Mouse (Mus musculus) neural tube, embryonic 13.5 days (tissue): ENCODE results near the gene Cldn19. TPM values are rescaled to one million over a fixed set of nuclear protein-coding genes. Genes with fewer than 3 reads are reported as not detected.

Experiments used
- ATAC-seq: fragments of 200-750 bp; cut with Nextera tagmentation; 2 replicates; pipeline ENCODE4 v1.8.0; 2017; ENCODE audit warnings: low read depth, mild to moderate bottlenecking, moderate TSS enrichment, moderate library complexity
- H3K27ac ChIP-seq: fragments of 300-500 bp; sonication (generic); replicated peaks from 2 replicates; pipeline ENCODE4 v1.5.1; 2015; ENCODE audit warnings: moderate library complexity, mild to moderate bottlenecking, inconsistent platforms
- H3K27me3 ChIP-seq: fragments of 300-500 bp; sonication (generic); 2 replicates; pipeline ENCODE4 v1.6.1; 2015; ENCODE audit warnings: mild to moderate bottlenecking, inconsistent platforms
- H3K36me3 ChIP-seq: fragments of 300-500 bp; sonication (generic); 2 replicates; pipeline ENCODE4 v1.6.1; 2015; ENCODE audit warnings: mild to moderate bottlenecking, inconsistent platforms
- H3K4me1 ChIP-seq: fragments of 300-500 bp; sonication (generic); replicated peaks from 2 replicates; pipeline ENCODE4 v1.6.1; 2015; ENCODE audit warnings: inconsistent platforms
- H3K4me2 ChIP-seq: fragments of 300-500 bp; sonication (generic); 2 replicates; pipeline ENCODE4 v1.6.1; 2015; ENCODE audit warnings: inconsistent platforms, mild to moderate bottlenecking, moderate library complexity
- H3K4me3 ChIP-seq: fragments of 300-500 bp; sonication (generic); 2 replicates; pipeline ENCODE4 v1.5.1; 2015; ENCODE audit warnings: mild to moderate bottlenecking, inconsistent platforms
- H3K9ac ChIP-seq: fragments of 300-500 bp; sonication (generic); 2 replicates; pipeline ENCODE4 v1.6.1; 2015; ENCODE audit warnings: moderate library complexity, mild to moderate bottlenecking, inconsistent platforms
- H3K9me3 ChIP-seq: fragments of 300-500 bp; sonication (generic); 2 replicates; pipeline ENCODE4 v1.6.1; 2016; ENCODE audit warnings: inconsistent platforms
- WGBS: fragments of 180-500 bp; shearing (Covaris S2); methylation state at CpG from one replicate; pipeline ENCODE4 v1.1.7; 2015; 5-methylcytosine and 5-hydroxymethylcytosine counted together
- polyA plus RNA-seq: library from polyadenylated mRNA; unstranded; fragments of >200 nt; fragmentation: Nextera tagmentation; extraction: Ambion mirVana; gene quantifications from 2 replicates; pipeline ENCODE4 v1.2.1, GENCODE M21; 2015

The Cldn19 gene
- polyA plus RNA-seq, 1 experiment from 2014 or later, result 0.63 TPM

- H3K4me3 ChIP-seq, result no peak overlapping the region
- ATAC-seq, result no peak
- WGBS, result 85% methylated on average over 14 of the region's 14 CpGs
- H3K9ac ChIP-seq, result no peak overlapping the region
- no peak overlapping the region for H3K27ac ChIP-seq
- H3K4me2 ChIP-seq, result no peak overlapping the region
- 0 out of 2 replicates have a peak, but pooled peaks cover 5% of the 10 kb centered on the region for H3K4me1 ChIP-seq
- peaks cover 71% of the 10 kb centered on the region for H3K36me3 ChIP-seq
- H3K9me3 ChIP-seq, result no peaks in the 10 kb centered on the region
- H3K27me3 ChIP-seq, result no peaks in the 10 kb centered on the region
These were observed 13.6 kb upstream of the Cldn19 start for GRCm38 (mm10) chr4:119241664-119242063.

GRCm38 (mm10) chr4:119242571-119242970, 12.6 kb upstream of the Cldn19 start:
- 92% methylated on average over 12 of the region's 12 CpGs for WGBS
- Histone ChIP-seq H3K9ac (no peak overlapping the region), H3K9me3 (no peaks in the 10 kb centered on the region), H3K4me3 (no peak overlapping the region), H3K4me2 (no peak overlapping the region), H3K27ac (no peak overlapping the region), H3K36me3 (peaks cover 70% of the 10 kb centered on the region), H3K4me1 (peaks cover 13% of the 10 kb centered on the region; the same call in 1 of the 2 replicates), H3K27me3 (no peaks in the 10 kb centered on the region)
- no peak for ATAC-seq

GRCm38 (mm10) chr4:119244468-119245240, 10.6 kb upstream of the Cldn19 start:
- WGBS, result 87% methylated on average over 22 of the region's 22 CpGs
- H3K27me3 ChIP-seq, result no peaks in the 10 kb centered on the region
- H3K4me1 ChIP-seq, result peaks cover 14% of the 10 kb centered on the region; the same call in 1 of the 2 replicates
- H3K4me3 ChIP-seq, result no peak overlapping the region
- H3K4me2 ChIP-seq, result no peak overlapping the region
- H3K9ac ChIP-seq, result no peak overlapping the region
- H3K9me3 ChIP-seq, result no peaks in the 10 kb centered on the region
- ATAC-seq, result no peak
- no peak overlapping the region for H3K27ac ChIP-seq
- H3K36me3 ChIP-seq, result peaks cover 79% of the 10 kb centered on the region

- ATAC-seq, result no peak
- H3K27ac ChIP-seq, result no peak overlapping the region
These were observed 9.7 kb upstream of the Cldn19 start for GRCm38 (mm10) chr4:119245556-119245955.

GRCm38 (mm10) chr4:119245961-119246360, 9.3 kb upstream of the Cldn19 start:
- no peaks in the 10 kb centered on the region for H3K27me3 ChIP-seq
- 92% methylated on average over 9 of the region's 9 CpGs for WGBS
- peaks cover 13% of the 10 kb centered on the region; the same call in 1 of the 2 replicates for H3K4me1 ChIP-seq
- no peak overlapping the region for H3K4me3 ChIP-seq
- no peak overlapping the region for H3K27ac ChIP-seq
- ATAC-seq, result no peak
- no peak overlapping the region for H3K9ac ChIP-seq
- no peaks in the 10 kb centered on the region for H3K9me3 ChIP-seq
- no peak overlapping the region for H3K4me2 ChIP-seq
- peaks cover 76% of the 10 kb centered on the region for H3K36me3 ChIP-seq

More at GRCm38 (mm10) chr4:119245556-119245955, 9.7 kb upstream of the Cldn19 start:
- no peaks in the 10 kb centered on the region for H3K9me3 ChIP-seq
- no peaks in the 10 kb centered on the region for H3K27me3 ChIP-seq
- H3K4me1 ChIP-seq, result peaks cover 13% of the 10 kb centered on the region; the same call in 1 of the 2 replicates
- H3K36me3 ChIP-seq, result peaks cover 79% of the 10 kb centered on the region
- no peak overlapping the region for H3K4me3 ChIP-seq
- H3K4me2 ChIP-seq, result no peak overlapping the region
- no peak overlapping the region for H3K9ac ChIP-seq
- WGBS, result 85% methylated on average over 7 of the region's 7 CpGs

- Histone ChIP-seq H3K36me3 (peaks cover 68% of the 10 kb centered on the region), H3K9ac (no peak overlapping the region), H3K4me3 (no peak overlapping the region), H3K27ac (no peak overlapping the region), H3K4me1 (peaks cover 13% of the 10 kb centered on the region; the same call in 1 of the 2 replicates), H3K4me2 (no peak overlapping the region), H3K9me3 (no peaks in the 10 kb centered on the region), H3K27me3 (no peaks in the 10 kb centered on the region)
- WGBS, result 77% methylated on average over 14 of the region's 14 CpGs
- no peak for ATAC-seq
These were observed 8.5 kb upstream of the Cldn19 start for GRCm38 (mm10) chr4:119246688-119247225.

- Histone ChIP-seq H3K27ac (peak overlapping the region; percentile 57), H3K36me3 (peaks cover 59% of the 10 kb centered on the region), H3K9ac (0 out of 2 replicates have a peak overlapping the region, but pooled peaks have one; percentile 12), H3K4me3 (no peak overlapping the region), H3K4me2 (no peak overlapping the region), H3K27me3 (no peaks in the 10 kb centered on the region), H3K4me1 (peaks cover 13% of the 10 kb centered on the region; the same call in 1 of the 2 replicates), H3K9me3 (no peaks in the 10 kb centered on the region)
- ATAC-seq, result peak; percentile 81
- WGBS, result 27% methylated on average over 13 of the region's 13 CpGs
These were observed 7.6 kb upstream of the Cldn19 start for GRCm38 (mm10) chr4:119247462-119248235.

- no peak overlapping the region for H3K4me2 ChIP-seq
- no peak overlapping the region for H3K27ac ChIP-seq
- H3K27me3 ChIP-seq, result no peaks in the 10 kb centered on the region
- H3K4me1 ChIP-seq, result peaks cover 15% of the 10 kb centered on the region; the same call in 1 of the 2 replicates
- ATAC-seq, result no peak
- no peak overlapping the region for H3K4me3 ChIP-seq
- peaks cover 51% of the 10 kb centered on the region for H3K36me3 ChIP-seq
- no peaks in the 10 kb centered on the region for H3K9me3 ChIP-seq
- H3K9ac ChIP-seq, result no peak overlapping the region
- 89% methylated on average over 11 of the region's 11 CpGs for WGBS
These were observed 6.7 kb upstream of the Cldn19 start for GRCm38 (mm10) chr4:119248407-119248965.

- no peak for ATAC-seq
- Histone ChIP-seq H3K4me2 (no peak overlapping the region), H3K9ac (no peak overlapping the region), H3K9me3 (no peaks in the 10 kb centered on the region), H3K27ac (no peak overlapping the region), H3K4me1 (peaks cover 30% of the 10 kb centered on the region), H3K4me3 (no peak overlapping the region), H3K36me3 (peaks cover 15% of the 10 kb centered on the region; the same call in 1 of the 2 replicates), H3K27me3 (no peaks in the 10 kb centered on the region)
- 66% methylated on average over 7 of the region's 7 CpGs for WGBS
These were observed 3.0 kb upstream of the Cldn19 start for GRCm38 (mm10) chr4:119252025-119252808.

- no peaks in the 10 kb centered on the region for H3K27me3 ChIP-seq
- no peak overlapping the region for H3K4me2 ChIP-seq
- no peak overlapping the region for H3K4me3 ChIP-seq
- WGBS, result 26% methylated on average over 9 of the region's 9 CpGs
- no peaks in the 10 kb centered on the region for H3K9me3 ChIP-seq
- ATAC-seq, result peak; percentile 67
- no peaks in the 10 kb centered on the region for H3K36me3 ChIP-seq
- peaks cover 21% of the 10 kb centered on the region for H3K4me1 ChIP-seq
- peak overlapping the region; percentile 72 for H3K27ac ChIP-seq
- H3K9ac ChIP-seq, result peak overlapping the region; percentile 49
These were observed 1.1 kb upstream of the Cldn19 start for GRCm38 (mm10) chr4:119254012-119254618.

GRCm38 (mm10) chr4:119257083-119257482, 1.9 kb downstream of the Cldn19 start:
- peaks cover 21% of the 10 kb centered on the region for H3K4me1 ChIP-seq
- no peaks in the 10 kb centered on the region for H3K36me3 ChIP-seq
- WGBS, result 80% methylated on average over 6 of the region's 6 CpGs
- no peaks in the 10 kb centered on the region for H3K9me3 ChIP-seq
- H3K4me2 ChIP-seq, result no peak overlapping the region
- H3K27ac ChIP-seq, result no peak overlapping the region
- no peak for ATAC-seq
- H3K9ac ChIP-seq, result no peak overlapping the region
- H3K27me3 ChIP-seq, result no peaks in the 10 kb centered on the region
- no peak overlapping the region for H3K4me3 ChIP-seq
